In the genomic region with DNA sequence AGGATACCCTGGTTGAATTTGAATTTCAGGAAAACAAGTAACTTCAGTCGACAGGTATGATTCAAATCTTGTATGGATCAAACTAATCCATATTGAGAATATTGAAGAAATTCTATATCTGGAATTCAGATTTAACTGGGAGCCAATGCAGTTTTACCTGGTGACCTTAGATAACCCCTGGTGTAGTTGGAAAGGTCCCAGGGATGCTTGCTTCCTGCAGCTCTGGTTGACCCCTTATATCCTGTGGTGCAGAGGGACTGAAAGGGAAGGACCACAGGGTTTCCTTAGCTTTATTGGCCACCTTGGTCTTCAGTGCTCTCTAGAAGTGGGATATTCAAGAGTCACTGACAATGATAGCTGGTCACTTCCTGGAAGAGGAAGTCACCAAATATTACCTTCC, we compare ENCODE assay signal across 16 mouse cellular contexts.
"Had no signal": no experiment of that assay in that cellular context is flagged by ENCODE, and none has a peak within 500 bp of the region (broad histone marks: within the 10 kb centered on the region; RNA-seq: fewer than 3 reads in every experiment).

No protein-coding gene starts in this region.

- DNase-seq: heart, postnatal 10 days; heart, postnatal 14 days; heart, postnatal 36 days; heart, postnatal 4 days; kidney, adult 11 months; kidney, adult 18-20 months; kidney, adult 2 months; kidney, adult 8-10 months; kidney, adult 9 months; kidney, postnatal 10 days; kidney, postnatal 14 days; kidney, postnatal 25 days; kidney, postnatal 36 days; kidney, postnatal 4 days; layer of hippocampus, adult 9-11 months; layer of hippocampus, postnatal 36 days had no signal
